Mouse (Mus musculus) myocyte (in vitro differentiated cells): ENCODE data around the gene Cd151.

Experiments
- CEBPB ChIP-seq: IDR thresholded peaks from 2 replicates; pipeline ENCODE4 v1.6.1; 2011; ENCODE audit warnings: mild to moderate bottlenecking, moderate library complexity; ENCODE audit not compliant: poor library complexity, insufficient read depth, severe bottlenecking
- E2F4 ChIP-seq: IDR thresholded peaks from one replicate; pipeline ENCODE4 v1.6.1; 2011; ENCODE audit warnings: mild to moderate bottlenecking, control low read depth, moderate library complexity; ENCODE audit not compliant: insufficient read depth
- MAX ChIP-seq: IDR thresholded peaks from one replicate; pipeline ENCODE4 v1.6.1; 2011; ENCODE audit warnings: low read depth, mild to moderate bottlenecking, control low read depth
- MYOG ChIP-seq, 3 experiments: IDR thresholded peaks; one replicate each; pipeline ENCODE4 v1.6.1; 2011; ENCODE audit warnings: control low read depth in 2 of 3, low read depth in 2 of 3, mild to moderate bottlenecking in 2 of 3; ENCODE audit not compliant: insufficient read length in 2 of 3, control insufficient read depth in 1 of 3, insufficient read depth in 1 of 3
- POLR2A ChIP-seq: IDR thresholded peaks from one replicate; pipeline ENCODE4 v1.6.1; 2011; ENCODE audit warnings: low read depth, mild to moderate bottlenecking, control low read depth, moderate library complexity; ENCODE audit not compliant: insufficient read length
- SRF ChIP-seq: IDR thresholded peaks from one replicate; pipeline ENCODE4 v1.6.1; 2011; ENCODE audit warnings: low read depth; ENCODE audit not compliant: control insufficient read depth, insufficient read length
- TCF3 ChIP-seq: IDR thresholded peaks from one replicate; pipeline ENCODE4 v1.6.1; 2011; ENCODE audit warnings: low read depth, control low read depth; ENCODE audit not compliant: insufficient read length

GRCm38 (mm10) chr7:141485606-141486005, 18.4 kb downstream of the Cd151 start:
- TF ChIP-seq POLR2A, result no peak
- TF ChIP-seq E2F4, result no peak
- no peak for TF ChIP-seq SRF
- TF ChIP-seq TCF3, result no peak
- TF ChIP-seq MYOG (IDR thresholded peaks at IDR 0.05; ENCODE audit: control insufficient read depth in 1 of 3, insufficient read depth in 1 of 3, insufficient read length in 2 of 3, low read depth in 2 of 3), result no peak
- TF ChIP-seq MAX, result no peak
- no peak for TF ChIP-seq CEBPB
